Mouse (Mus musculus): ENCODE data around the gene Mogs.

Gene Mogs

DNA sequence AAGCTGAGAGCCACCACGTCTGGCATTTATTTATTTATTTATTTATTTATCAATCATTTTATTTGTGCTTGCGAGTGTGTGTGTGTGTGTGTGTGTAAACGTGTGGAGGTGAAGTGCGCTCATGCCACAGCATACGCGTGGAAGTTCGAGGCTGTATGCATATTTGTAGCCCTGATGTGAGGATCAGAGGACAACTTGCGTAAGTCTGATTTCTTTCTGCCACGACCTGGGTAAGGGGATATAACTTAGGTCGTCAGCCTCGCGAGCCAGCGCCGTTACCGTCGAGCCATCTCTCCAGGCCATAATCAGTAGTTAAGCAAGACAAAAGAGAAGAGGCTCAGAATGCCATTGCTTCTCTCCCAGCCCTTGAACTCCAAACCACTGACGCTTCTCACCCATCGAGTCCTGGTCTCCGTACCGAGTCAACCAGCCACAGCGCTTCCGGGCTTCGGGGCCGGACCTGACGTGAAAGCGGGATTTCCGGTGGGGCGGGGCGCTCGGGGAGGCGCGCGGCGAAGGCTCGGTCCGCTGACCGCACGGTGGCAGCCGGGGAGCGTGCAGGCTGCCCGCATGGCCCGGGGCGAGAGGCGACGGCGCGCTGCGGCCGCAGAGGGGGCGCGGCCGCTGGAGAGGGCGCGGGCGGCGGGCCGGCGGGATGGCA is at the start of gene Mogs:
TSS of gene Mogs (plus strand) at position 486 of the 661 bp plus-strand sequence.
- DNase-seq: peak; percentile 94

DNA sequence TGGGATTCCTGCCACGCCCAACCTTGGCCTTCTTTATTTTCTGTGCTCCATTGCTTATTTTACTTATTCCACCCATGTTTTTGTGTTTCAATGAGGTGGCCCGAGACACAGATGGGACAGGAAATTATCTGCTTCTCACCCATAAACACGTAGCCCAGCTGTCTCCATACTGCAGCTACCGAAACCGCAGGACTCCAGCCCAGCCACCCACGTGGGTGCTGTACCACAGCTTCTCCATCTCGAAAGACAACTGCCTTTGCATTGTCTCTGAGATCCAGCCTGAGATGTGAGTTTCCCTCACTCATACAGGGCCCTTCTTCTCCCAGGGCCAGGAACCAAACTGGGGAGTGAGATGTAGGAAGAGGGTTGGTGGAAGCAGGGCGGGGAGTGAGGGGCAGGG is 49.3 kb upstream of the Mogs start:
- no peak for DNase-seq

DNA sequence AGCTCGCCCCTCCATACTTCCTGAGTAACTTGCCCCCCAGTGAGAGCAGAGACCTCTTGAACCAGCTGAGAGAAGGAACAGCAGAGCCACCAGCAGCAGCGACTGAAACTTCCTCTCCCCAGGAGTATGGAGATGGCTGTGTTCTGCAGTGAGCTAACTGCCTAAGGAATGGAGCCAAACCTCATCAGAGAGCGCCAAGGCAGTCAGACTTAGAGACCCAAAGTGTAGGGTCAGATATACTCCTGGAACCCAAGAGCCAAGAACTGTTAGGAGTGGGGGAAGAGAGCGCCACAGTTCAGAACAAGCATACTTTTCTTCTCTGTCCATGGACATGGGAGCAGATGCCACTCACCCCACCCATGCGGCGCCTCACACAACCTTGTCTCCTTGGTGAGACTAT is 48.9 kb upstream of the Mogs start:
- DNase-seq: no peak

DNA sequence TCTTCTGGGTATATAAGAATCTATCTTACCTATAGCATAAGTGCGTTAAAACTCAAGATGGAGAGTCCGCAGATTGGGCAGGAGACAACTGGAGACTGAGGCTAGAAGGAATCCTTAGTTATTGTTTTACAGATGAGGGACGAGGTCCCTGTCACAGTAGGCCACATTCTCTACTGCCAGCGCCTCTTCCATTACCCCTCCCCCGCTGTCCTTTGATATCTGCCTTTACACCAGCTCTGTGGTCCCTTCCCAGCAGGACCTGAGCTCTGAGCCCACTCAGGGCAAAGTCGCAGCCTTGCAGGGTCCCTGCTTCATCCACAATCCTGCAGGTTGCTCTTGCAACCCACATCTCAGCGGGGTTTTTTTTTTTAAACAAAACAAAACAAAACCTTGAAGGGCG is 47.1 kb upstream of the Mogs start:
- DNase-seq: no peak

DNA sequence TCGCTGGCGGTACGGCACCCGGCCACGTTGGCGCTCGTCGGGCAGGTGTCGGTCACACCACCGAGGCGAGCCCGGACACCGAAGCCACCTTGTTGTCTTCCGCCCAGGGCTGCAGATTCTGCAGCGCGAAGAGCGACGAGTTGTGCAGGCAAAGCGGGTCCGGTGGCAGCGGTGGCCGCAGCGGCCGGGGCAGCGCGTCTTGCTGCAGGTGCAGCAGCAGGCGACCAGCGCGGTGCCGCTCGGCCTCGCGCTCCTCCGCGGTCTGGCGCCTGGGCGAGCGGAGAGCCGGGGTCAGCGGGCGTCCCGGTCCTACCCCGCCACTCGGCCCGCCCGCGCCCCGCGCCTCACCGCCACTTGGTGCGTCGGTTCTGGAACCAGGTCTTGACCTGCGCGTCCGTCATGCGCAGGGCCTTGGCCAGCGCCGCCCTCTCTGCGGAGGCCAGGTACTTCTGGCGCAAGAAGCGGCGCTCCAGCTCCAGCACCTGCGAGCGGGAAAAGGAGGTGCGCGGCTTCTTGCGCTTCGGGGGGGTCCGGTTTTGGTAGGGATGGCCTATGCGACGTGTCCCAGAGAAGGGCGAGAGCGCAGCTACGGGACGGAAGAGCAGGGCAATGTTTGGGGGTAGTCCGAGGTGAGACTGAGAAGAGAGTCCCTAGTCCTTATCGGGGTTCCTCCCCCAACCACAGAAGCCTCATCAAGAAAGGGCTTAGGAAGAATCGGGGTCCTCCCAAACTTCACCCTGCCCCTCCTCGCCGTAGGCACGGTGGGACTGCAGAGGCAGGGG is 46.4 kb upstream of the Mogs start:
- no peak for DNase-seq

DNA sequence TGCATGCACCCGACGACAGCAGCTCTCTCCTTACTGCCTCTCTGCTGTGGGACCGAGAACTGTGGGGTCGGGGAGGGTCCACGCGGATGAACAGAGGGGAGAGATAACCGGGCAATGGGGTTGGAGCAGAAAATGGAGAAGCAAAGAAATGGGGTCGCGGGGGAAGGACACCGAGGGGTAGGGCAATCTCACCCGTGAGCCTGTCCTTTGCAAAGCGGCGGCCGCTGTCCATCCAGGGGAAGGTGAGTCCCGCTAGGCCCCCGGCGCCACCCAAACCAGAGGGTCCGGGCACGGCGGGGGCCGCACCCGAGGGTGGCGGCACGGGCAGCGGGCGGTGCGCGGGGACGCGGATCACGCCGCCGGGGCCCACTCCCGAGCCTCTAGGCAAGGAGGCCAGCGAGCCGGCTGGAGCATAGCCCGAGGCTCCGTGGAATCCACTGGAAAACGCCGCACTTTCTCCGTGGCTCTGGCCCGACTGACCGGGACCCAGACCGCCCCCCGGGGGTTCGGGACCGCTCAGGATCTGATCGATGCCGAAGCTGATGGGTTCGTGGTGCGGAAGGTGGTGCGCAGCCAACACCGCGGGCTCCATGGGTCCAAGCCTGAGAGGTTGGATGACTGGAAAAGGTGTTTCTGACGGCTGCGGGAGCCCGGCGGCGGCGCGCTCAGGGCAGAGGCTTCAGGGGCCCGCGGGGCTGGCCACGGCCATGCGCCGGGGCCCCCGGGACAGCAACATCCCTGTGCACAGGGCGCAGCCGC is 45.6 kb upstream of the Mogs start:
- no peak for DNase-seq

DNA sequence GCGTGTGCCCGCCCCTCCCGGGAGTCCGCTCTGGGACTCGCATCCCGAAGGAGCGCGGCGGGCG is 45.2 kb upstream of the Mogs start, which contains the start of gene Tlx2:
TSS of gene Tlx2 (minus strand) at position 47 of the 64 bp plus-strand sequence.
- no peak for DNase-seq

DNA sequence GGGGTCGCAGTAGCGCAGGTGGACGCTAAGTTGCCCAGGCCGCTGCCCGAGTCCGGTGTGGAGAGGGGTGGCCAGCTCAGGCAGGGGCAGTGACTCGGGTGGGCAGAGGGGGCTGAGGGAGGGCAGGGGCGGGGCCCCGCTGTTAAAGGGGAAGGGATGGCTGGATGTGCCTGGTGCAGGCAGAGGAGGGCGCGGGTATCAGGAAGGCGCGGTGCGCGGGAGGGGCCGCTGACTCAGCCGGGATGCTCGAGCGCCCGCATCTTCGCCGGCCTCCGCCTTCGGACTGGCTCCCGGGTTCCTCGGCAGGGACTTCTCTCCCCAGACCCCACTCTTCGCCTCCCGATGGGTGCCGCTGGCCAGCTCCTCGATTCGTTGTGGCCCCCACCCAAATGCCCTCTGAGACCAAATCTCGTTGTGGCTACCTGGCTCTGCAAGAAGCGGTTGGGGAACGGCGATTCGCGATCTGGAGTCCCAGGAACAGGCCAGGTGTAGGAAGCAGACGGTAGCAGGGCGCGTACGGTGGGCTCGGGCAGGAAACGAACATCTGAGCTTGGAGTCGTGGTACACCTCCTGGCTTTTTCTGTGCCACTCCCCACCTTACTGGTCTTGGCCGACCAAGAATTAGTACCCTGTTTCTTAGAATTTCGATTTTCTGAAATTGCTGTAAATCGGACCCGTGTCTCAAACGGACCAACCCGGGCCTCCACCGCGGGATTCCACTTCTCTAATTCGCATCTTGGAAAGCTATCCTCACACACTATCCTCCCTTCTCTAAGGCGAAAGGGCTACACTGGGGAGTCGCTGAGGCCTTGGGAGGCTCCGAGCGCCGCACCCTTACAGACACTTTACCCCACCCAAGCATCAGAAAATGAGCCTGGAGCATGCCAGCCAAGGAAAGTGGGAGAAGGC is 44.7 kb upstream of the Mogs start:
- DNase-seq: no peak

DNA sequence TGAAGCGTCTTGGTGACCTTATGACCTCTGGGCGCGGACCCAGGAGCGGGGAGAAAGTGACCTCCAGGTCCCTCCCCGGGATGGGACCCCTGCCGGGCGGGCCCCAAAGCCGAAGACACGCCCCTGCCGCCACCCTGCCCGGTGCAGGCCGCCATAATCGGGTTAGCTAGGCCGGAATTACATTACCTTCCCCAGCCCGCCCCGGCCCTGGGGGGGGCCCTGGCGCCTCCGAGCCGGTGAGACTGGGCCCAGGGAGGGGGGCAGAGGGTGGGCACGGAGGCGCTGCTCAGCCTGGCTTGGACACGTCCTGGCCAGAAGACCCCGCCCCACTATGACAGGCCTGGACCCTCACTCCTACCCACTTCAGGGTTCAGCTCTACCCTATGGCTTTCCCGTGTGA is 44.1 kb upstream of the Mogs start:
- DNase-seq: no peak

DNA sequence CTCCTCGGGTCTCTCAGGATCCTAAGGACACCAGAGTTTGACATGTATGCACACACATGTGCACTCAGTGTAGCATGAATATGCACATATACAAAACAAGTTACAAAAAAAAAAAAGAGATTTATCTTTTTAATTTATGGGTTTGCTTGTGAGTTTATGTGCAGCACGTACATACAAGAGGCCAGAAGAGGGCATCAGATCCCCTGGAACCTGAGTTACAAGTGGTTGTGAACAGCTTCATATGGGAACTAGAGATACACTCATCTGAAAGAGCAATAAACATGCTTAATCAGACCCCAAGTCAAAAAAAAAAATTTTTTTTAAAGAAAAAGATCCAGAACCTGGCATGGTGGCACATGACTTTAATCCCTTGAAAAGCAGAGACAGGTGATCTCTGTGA is 40.3 kb upstream of the Mogs start:
- no peak for DNase-seq

DNA sequence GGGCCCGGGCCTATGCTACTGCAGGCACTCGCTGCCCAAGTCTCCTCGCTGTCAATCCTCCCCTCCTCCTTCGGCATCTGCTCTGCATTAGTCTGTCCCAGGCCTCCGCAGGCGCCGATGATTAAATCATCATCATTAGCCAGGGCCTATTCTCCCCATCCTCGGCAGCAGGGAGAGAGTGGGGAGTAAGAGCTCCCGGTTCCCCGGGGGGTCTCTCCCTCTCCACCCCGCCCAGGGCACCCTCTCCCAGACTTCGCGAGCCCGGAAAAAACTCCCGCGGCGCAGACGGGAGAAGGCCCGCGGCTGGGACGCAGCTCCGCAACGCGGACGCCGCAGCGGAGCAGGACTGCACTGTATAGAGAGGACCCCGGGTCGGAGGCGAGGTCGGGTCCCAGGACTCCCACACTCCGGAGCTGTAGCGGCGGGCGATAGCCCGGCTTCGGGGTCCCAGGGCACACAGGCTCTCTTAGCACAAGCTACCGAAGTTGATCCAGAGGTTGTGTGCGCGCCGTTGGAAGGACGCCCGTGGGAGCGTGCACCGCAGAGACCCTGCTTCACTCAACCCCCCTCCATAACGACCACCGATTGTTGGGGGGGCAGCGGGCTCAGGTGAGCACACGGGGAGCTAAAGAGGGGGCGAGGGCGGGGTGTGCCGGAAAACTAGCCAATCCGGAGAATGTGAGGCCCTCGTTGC is 37.5 kb upstream of the Mogs start, which contains the start of gene Pcgf1:
TSS of gene Pcgf1 (plus strand) at position 240 of the 694 bp plus-strand sequence.
- peak; percentile 33 for DNase-seq

DNA sequence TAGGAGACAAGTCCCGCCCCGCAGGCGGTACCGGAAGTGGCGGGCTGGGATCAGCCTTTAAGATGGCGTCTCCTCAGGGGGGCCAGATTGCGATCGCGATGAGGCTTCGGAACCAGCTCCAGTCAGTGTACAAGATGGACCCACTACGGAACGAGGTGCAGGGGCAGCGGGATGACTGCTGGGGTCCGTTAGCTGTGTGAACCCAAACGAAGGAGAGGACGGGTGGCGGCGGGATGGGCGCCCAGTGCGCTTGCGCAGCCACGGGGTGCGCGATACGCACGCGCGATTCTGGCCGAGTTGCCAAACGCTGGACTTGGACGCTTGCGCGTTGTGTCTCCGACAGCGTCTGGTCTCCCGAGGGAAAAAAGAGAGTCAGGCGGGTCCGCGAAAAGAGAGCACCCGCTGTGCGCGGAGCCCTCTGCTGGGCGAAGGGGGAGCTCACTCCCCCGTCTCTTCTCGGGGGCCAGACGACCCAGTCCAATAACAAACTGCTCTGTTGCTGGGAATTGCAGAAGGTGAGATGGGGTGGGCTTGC is 36.9 kb upstream of the Mogs start:
- DNase-seq: peak; percentile 98

DNA sequence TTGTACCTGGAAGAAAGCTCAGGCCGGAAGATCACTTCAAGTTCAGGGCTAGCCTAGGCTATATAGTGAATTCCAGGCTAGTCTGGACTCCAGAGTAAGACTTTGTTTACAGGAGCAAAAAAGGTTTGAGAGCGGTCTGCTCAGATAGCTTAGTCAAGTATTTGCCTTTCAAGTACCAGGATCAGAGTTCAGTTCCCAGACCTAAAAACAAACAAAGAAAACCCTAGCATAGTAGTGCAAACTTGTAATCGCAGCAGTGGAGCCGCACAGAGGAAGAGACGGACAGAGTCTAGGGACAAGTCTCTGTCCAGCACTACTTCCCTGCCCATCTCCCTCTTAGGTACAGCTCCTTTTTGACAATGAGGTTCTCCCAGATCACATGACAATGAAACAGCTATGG is 35.1 kb upstream of the Mogs start:
- DNase-seq: no peak

DNA sequence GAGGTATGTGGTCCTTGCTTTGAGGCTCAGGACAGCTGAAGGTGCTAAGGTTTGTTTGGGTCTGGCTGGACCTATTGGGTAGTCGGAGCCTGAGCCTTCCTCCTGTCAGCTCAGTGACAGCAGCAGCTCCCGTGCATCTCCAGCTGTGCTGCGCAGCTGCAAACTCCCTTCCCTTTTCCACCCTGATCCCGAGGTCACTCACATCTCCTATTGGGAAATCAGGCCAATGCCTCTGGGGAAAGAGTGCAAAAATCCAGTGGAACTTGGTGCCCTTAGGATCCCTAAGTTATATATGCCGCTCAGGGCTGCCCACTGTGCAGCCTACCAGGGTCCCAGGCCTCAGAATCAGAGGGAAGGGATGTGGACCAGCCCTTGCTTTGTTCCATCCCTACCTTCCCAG is 31.8 kb upstream of the Mogs start:
- DNase-seq: no peak

DNA sequence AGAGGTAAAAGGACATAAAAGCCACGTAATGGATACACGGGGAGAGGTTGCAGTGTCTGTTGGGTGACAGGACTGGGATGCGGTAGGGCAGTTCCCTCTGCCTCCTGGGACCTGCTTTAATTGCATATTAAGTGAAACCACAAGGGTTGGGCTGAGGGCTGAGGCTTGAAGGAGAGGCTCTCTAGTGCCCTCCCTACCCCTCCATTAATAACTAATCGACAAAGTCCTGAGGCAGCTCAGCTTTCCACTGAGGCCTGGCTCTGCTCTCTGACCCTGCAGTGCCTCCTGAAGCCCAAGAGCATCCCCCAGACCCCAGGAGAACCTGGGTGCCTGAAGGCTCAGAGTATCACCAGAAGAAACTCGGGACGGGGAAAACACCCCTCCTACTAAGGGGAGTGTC is 30.8 kb upstream of the Mogs start:
- DNase-seq: no peak

DNA sequence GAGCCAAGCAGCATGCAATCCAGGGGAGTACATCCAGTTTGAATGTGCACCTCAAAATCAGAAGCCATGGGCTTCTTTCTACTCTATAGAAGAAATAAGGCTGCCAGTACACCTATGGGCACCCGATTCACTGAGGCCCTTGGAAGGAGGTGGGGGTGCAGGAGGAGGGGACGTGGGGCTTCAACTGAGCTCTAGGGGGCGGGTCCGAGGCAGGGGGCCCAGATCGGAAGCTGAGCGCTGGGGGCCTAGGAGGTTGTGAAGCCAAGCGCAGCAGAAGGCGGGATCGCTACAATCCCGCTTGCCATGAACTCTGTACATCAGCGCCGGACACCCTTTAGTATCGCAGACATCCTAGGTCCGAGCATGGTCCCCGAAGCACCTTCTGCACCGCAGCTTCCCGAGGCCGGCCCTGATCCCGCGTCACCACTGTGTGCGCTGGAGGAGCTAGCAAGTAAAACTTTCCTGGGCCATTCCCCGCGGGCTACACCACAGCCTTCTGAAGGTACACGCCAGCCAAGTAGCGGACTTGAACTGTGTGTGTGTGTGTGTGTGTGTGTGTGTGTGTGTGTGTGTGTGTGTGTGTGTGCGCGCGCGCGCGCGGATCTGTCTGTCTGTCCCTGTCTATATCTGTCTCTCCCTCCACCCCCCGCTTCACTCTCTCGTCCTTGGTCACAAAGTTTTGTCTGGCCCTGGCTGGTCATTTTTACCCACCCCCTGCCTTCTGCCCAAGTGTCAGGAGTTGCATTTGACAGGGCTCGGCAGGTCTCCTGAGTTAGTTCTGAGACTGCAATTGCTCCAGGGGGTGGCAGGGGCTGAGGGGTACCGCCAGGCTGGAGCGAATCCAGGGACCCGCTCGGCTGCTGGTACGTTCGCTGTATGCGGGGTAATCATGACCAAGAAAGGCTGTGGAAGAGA is 28.9 kb upstream of the Mogs start, which contains the start of gene Lbx2:
TSS of gene Lbx2 (plus strand) at position 247 of the 915 bp plus-strand sequence.
- DNase-seq: no peak

DNA sequence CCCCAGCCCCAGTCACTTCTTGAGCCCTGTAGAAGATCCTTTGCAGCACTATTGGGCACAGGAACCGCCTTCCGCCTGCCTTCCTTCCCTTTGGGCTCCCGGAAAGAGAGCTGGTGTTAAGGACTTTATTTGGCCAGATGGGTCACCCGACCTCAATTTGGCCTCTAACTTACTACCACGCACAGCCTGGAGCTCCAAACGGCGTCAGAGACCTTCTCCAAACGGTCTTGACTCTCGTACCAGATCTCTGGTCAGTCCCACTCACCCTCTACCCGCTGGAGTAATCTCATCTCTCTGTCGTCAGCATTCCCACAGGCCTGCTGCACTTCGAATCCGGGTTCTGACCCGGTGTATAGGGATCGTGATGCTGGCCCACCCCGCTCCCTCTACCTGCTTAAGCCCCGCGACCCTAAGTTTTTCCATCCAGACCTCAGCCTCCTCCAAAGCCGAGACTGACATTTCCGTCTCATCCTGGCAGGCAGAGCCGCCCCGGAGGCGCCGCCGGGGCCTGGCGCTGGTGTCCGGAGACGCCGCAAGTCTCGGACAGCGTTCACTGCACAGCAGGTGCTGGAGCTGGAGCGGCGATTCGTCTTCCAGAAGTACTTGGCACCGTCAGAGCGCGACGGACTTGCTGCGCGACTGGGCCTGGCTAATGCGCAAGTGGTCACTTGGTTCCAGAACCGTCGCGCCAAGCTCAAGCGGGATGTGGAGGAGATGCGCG is 27.9 kb upstream of the Mogs start:
- no peak for DNase-seq

DNA sequence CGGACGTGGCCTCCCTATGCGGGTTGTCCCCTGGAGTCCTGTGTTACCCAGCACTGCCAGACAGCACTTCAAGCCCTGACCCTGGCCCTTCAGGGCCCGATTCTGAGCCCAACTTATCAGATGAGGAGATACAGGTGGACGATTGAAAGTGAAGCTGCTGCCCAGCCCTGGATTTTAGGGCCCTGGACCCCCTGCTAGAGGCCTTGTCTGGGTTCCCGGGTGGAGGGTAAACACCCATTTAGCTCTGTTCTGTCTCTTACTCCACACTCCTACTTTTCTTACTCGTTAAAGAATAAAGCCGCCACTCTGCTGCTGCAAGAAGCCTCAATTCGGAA is 27.4 kb upstream of the Mogs start:
- DNase-seq: no peak

DNA sequence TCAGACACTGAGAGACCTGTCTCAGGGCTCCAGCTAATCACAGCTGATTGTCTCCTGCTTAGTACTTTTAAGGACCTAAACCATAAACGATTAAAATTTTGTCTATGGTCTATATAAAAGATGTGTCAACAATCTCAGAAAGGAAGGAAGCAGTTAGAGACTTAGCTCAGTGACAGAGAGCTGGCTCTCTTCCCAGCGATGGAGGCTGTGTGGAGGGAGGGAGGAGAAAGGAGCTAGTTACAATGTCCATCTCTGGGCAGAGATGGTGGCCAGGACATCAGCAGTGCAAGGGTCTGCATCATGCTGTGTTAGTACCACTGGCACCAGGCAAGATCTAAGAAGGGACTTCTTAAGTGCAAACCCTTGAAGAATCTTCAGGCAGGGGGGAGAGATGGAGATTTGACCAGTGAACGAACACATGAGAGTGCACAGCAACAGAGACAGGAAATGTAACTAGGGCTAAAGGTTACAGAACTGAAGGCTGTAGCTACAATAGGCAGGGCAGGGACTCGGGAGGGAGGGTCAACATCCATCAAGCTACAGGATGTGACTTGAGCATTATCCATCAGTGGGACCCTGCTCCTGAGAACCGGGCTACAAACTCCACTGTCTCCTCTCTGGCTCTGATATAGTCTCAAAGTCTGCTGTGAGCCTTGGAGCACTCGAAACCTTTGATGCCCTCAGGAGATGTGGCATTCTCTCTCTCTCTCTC is 22.7 kb upstream of the Mogs start:
- DNase-seq: no peak

DNA sequence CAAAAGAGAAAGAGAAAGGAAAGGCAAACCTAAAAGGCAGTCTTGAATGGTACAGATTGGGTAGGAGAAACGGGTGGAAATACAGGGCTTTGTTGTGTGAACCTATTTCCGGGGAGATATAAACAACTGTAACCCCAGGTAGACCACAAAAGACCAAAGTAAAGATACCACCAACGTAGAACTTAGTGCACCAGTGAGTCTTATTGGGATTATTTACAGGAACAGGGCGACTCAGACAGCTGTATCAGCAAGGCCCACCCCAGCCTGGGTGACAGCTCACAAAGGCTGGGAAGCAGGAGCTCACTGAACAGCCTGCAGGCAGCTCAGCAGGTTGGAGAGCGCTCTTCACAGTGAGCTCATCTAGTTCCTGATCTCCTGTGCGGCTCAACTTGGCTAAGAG is 19.3 kb upstream of the Mogs start:
- DNase-seq: no peak

All from right cerebral cortex, adult 18-20 months (tissue).